Mouse (Mus musculus): ENCODE results near the gene Cntnap2. TPM values are rescaled to one million over a fixed set of nuclear protein-coding genes. Genes with fewer than 3 reads are reported as not detected.
A peak's percentile ranks its signal among the peaks of the same experiment; 100 is the strongest.

Gene Cntnap2
- polyA plus RNA-seq, 1 experiment from 2014 or later: 0.75 TPM

DNA sequence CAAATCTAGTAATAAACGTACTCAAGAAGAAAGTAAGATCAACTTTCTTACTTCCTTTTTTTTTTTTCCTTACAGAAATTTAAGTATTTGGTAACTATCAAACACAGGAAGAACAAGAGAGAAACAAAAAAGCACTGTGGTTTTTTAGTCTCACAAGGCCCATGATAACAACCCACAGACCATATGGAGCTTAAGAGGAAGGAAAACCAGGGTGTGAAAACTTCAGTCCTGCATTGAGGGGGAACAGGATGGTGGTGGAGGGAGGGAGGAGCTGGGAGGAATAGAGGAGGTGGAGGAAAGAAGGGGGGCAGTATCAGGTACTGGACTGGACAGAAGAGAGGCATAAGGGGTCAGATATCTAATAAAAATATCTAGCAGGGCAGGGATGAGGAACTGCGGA lies 212.4 kb downstream of the Cntnap2 start:
- 91% methylated on average over 2 of the region's 2 CpGs for WGBS
- no peak for ATAC-seq (ENCODE audit: insufficient number of reproducible peaks, low FRiP score, low TSS enrichment, low read depth)

DNA sequence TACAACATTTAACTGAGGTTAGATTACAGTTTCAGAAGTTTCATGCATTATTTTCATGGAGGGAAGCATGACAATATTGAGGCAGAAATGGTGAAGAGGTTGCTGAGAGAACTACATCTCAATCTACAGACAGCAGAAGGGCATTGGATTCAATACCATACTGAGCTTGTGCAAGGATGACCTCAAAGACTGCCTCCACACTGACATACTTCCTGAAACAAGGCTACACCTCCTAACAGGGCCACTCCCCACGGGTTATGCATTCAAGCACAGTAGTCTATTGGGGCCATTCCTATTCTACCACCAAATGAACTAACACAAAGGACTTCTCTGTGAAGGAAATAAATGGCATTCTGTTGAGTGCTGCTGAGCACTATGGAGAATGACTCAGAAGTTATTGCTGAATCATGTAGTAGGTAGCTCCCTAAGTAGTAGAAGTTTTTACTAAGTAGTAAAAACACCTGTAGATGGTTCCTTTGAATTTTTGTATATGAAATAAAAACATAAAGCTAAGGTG lies 214.2 kb downstream of the Cntnap2 start:
- Histone ChIP-seq H3K4me3 (ENCODE audit: low read depth, low read length) (no peak overlapping the region), H3K36me3 (ENCODE audit: control insufficient read depth, insufficient read depth, low read length) (no peaks in the 10 kb centered on the region), H3K4me1 (ENCODE audit: control insufficient read depth, insufficient read depth, low read length) (no peaks in the 10 kb centered on the region), H3K27ac (replicated peaks; ENCODE audit: low read depth, low read length) (no peak overlapping the region), H3K4me2 (ENCODE audit: low read depth, severe bottlenecking) (no peak overlapping the region), H3K9me3 (ENCODE audit: control insufficient read depth, low read length) (no peaks in the 10 kb centered on the region), H3K9ac (ENCODE audit: low read length) (no peak overlapping the region), H3K27me3 (ENCODE audit: control insufficient read depth, insufficient read depth, low read length) (no peaks in the 10 kb centered on the region)
- DNase-seq (ENCODE audit: low spot score) (no peak), ATAC-seq (ENCODE audit: insufficient number of reproducible peaks, low FRiP score, low TSS enrichment, low read depth) (no peak)
- 60% methylated on average over 1 of the region's 1 CpGs for WGBS

More for the DNA sequence above, 212.4 kb downstream of the Cntnap2 start:
- Histone ChIP-seq H3K4me2 (ENCODE audit: low read depth, severe bottlenecking) (no peak overlapping the region), H3K4me3 (ENCODE audit: low read depth, low read length) (no peak overlapping the region), H3K27me3 (ENCODE audit: control insufficient read depth, insufficient read depth, low read length) (no peaks in the 10 kb centered on the region), H3K9me3 (ENCODE audit: control insufficient read depth, low read length) (no peaks in the 10 kb centered on the region), H3K27ac (replicated peaks; ENCODE audit: low read depth, low read length) (no peak overlapping the region), H3K4me1 (ENCODE audit: control insufficient read depth, insufficient read depth, low read length) (no peaks in the 10 kb centered on the region), H3K9ac (ENCODE audit: low read length) (no peak overlapping the region), H3K36me3 (ENCODE audit: control insufficient read depth, insufficient read depth, low read length) (no peaks in the 10 kb centered on the region)
- DNase-seq (ENCODE audit: low spot score): no peak

DNA sequence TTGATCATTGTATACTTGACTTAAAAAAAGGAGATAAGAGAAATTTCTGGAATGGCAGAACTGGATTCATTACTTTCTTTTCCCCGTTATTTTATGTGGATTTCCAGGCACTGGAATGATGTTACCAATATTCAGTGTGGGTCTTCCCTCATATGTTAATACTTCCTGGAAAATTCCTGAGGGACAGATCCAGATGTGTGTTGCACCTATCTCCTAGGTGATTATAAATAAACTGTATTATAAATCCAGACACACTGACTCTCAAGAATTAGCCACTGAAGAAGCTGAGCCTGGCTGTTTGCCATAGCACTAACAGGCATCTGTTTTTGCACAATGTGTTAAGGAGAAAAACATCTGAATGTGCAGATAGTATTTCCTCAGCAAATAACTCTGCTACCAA lies 231.0 kb downstream of the Cntnap2 start:
- H3K4me2 ChIP-seq (ENCODE audit: low read depth, severe bottlenecking): no peak overlapping the region
- no peaks in the 10 kb centered on the region for H3K4me1 ChIP-seq (ENCODE audit: control insufficient read depth, insufficient read depth, low read length)
- WGBS: 83% methylated on average over 1 of the region's 1 CpGs
- H3K9ac ChIP-seq (ENCODE audit: low read length): no peak overlapping the region
- no peaks in the 10 kb centered on the region for H3K27me3 ChIP-seq (ENCODE audit: control insufficient read depth, insufficient read depth, low read length)
- no peak for DNase-seq (ENCODE audit: low spot score)
- H3K36me3 ChIP-seq (ENCODE audit: control insufficient read depth, insufficient read depth, low read length): no peaks in the 10 kb centered on the region
- H3K9me3 ChIP-seq (ENCODE audit: control insufficient read depth, low read length): no peaks in the 10 kb centered on the region
- H3K4me3 ChIP-seq (ENCODE audit: low read depth, low read length): no peak overlapping the region
- ATAC-seq (ENCODE audit: insufficient number of reproducible peaks, low FRiP score, low TSS enrichment, low read depth): no peak
- H3K27ac ChIP-seq (replicated peaks; ENCODE audit: low read depth, low read length): no peak overlapping the region

DNA sequence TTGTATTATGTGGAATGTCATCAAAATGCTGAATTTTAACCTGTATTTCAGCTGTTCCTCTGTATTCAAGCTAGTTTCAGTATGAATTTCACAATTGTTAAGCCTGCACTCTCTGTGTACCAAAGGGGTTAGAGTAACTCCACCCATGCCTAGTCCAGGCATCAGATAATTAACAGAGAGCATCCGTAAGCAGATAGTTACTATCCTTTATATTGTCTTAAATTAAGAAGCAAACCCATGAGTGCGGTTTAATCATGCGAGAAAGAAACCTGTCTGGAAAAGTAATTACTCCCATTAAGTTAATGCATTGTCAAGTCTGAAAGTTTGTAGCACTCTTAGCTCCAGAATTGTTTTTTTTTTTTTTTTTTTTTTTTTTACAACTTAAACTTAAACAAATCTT lies 258.3 kb downstream of the Cntnap2 start:
- Histone ChIP-seq H3K36me3 (ENCODE audit: control insufficient read depth, insufficient read depth, low read length) (no peaks in the 10 kb centered on the region), H3K9me3 (ENCODE audit: control insufficient read depth, low read length) (no peaks in the 10 kb centered on the region), H3K4me2 (ENCODE audit: low read depth, severe bottlenecking) (no peak overlapping the region), H3K27me3 (ENCODE audit: control insufficient read depth, insufficient read depth, low read length) (no peaks in the 10 kb centered on the region), H3K9ac (ENCODE audit: low read length) (no peak overlapping the region), H3K27ac (replicated peaks; ENCODE audit: low read depth, low read length) (no peak overlapping the region), H3K4me3 (ENCODE audit: low read depth, low read length) (no peak overlapping the region), H3K4me1 (ENCODE audit: control insufficient read depth, insufficient read depth, low read length) (no peaks in the 10 kb centered on the region)
- 83% methylated on average over 3 of the region's 3 CpGs for WGBS
- ATAC-seq (ENCODE audit: insufficient number of reproducible peaks, low FRiP score, low TSS enrichment, low read depth): no peak
- DNase-seq (ENCODE audit: low spot score): no peak

DNA sequence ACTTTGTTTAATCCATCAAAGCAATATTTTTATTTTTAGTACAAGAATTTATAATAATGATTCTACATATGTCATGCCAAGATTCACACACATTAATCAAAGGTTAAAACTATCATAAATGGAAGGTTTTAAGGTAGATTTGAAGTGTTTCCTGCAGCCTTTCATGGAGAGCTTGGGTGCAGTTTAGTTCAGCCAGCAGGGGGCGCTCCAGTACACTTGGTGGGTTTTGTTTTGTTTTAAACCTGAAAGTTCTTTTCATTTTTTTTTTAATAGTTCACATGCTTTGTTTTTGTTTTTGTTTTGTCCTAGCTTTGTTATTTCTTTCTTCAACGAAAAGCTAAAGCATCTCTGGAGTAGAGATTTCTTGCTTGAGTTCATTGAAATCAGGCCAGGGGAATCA lies 264.3 kb downstream of the Cntnap2 start:
- 3% methylated on average over 2 of the region's 2 CpGs for WGBS
- DNase-seq (ENCODE audit: low spot score): peak; percentile 74

DNA sequence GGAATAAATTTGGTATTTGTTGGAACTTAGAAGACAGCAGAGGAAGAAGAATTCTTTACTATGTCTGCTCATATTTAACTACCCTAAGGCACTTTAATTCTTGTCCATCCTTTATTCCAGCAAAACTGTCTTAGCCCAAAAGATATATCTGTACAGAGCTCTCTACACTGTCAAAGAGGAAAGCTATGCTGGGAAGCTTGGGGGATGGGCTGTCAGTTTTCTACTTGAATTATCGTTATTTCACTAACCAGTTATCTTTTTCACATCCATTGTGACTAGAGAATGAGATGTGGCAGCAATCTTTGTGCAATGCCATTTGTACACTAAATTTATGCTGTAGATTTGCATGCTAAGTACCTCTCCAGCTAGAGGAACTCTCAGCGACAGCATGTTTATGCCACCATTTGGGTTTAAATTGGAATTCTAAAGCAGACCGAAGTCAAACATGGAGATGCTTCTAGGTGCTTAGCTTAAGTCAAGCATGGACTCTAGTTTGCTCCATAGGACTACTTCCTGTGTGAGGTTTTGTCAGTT lies 268.9 kb downstream of the Cntnap2 start:
- H3K4me1 ChIP-seq (ENCODE audit: control insufficient read depth, insufficient read depth, low read length): no peaks in the 10 kb centered on the region
- no peak overlapping the region for H3K9ac ChIP-seq (ENCODE audit: low read length)
- H3K9me3 ChIP-seq (ENCODE audit: control insufficient read depth, low read length): no peaks in the 10 kb centered on the region
- 88% methylated on average over 3 of the region's 3 CpGs for WGBS
- no peaks in the 10 kb centered on the region for H3K36me3 ChIP-seq (ENCODE audit: control insufficient read depth, insufficient read depth, low read length)
- H3K27me3 ChIP-seq (ENCODE audit: control insufficient read depth, insufficient read depth, low read length): no peaks in the 10 kb centered on the region
- no peak for DNase-seq (ENCODE audit: low spot score)
- no peak for ATAC-seq (ENCODE audit: insufficient number of reproducible peaks, low FRiP score, low TSS enrichment, low read depth)
- H3K4me2 ChIP-seq (ENCODE audit: low read depth, severe bottlenecking): no peak overlapping the region
- H3K4me3 ChIP-seq (ENCODE audit: low read depth, low read length): no peak overlapping the region
- H3K27ac ChIP-seq (replicated peaks; ENCODE audit: low read depth, low read length): no peak overlapping the region

More for the DNA sequence above, 264.3 kb downstream of the Cntnap2 start:
- H3K4me1 ChIP-seq (ENCODE audit: control insufficient read depth, insufficient read depth, low read length): no peaks in the 10 kb centered on the region
- no peak overlapping the region for H3K4me3 ChIP-seq (ENCODE audit: low read depth, low read length)
- no peak overlapping the region for H3K4me2 ChIP-seq (ENCODE audit: low read depth, severe bottlenecking)
- H3K27ac ChIP-seq (replicated peaks; ENCODE audit: low read depth, low read length): no peak overlapping the region
- no peak overlapping the region for H3K9ac ChIP-seq (ENCODE audit: low read length)
- no peak for ATAC-seq (ENCODE audit: insufficient number of reproducible peaks, low FRiP score, low TSS enrichment, low read depth)
- H3K27me3 ChIP-seq (ENCODE audit: control insufficient read depth, insufficient read depth, low read length): no peaks in the 10 kb centered on the region
- no peaks in the 10 kb centered on the region for H3K36me3 ChIP-seq (ENCODE audit: control insufficient read depth, insufficient read depth, low read length)
- H3K9me3 ChIP-seq (ENCODE audit: control insufficient read depth, low read length): no peaks in the 10 kb centered on the region

DNA sequence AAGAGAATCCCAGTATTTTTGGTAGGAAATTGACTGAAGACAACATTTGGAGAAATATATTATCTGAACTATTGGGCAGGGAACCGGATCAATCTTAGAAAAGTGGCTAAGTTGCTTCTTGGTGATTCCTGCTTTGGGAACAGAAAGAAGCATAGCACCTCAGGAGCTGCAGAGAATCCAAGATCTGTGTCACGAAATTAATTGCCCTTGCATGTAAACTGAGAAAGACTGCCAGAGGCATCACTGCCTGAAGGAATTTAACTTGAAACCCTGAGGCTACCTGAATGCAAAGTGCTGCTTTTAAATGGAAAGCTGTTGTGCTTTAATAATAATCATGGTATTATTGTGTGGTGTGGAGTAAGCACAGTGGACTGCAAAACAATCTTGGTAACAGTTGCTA lies 286.2 kb downstream of the Cntnap2 start:
- Histone ChIP-seq H3K9ac (ENCODE audit: low read length) (no peak overlapping the region), H3K4me3 (ENCODE audit: low read depth, low read length) (no peak overlapping the region), H3K27ac (replicated peaks; ENCODE audit: low read depth, low read length) (no peak overlapping the region), H3K4me1 (ENCODE audit: control insufficient read depth, insufficient read depth, low read length) (no peaks in the 10 kb centered on the region), H3K4me2 (ENCODE audit: low read depth, severe bottlenecking) (no peak overlapping the region), H3K9me3 (ENCODE audit: control insufficient read depth, low read length) (no peaks in the 10 kb centered on the region), H3K27me3 (ENCODE audit: control insufficient read depth, insufficient read depth, low read length) (no peaks in the 10 kb centered on the region), H3K36me3 (ENCODE audit: control insufficient read depth, insufficient read depth, low read length) (no peaks in the 10 kb centered on the region)
- ATAC-seq (ENCODE audit: insufficient number of reproducible peaks, low FRiP score, low TSS enrichment, low read depth): no peak
- 70% methylated on average over 2 of the region's 2 CpGs for WGBS
- DNase-seq (ENCODE audit: low spot score): no peak

DNA sequence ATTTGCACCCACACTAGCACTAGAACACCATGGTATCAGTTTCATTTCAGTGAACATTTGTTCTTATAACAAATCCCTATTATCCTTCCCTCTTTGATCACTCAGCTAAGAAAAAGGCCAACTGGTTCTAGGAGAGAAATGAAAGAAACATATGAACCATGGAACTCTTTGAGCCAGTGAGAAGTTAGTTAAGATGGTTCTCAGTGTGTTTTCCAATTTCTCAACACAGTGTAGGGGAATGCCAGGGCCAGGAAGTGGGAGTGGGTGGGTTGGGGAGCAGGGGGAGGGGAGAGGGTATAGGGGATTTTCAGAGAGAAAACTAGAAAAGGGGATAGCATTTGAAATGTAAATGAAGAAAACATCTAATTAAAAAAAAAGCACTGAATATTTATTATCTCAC lies 286.8 kb downstream of the Cntnap2 start:
- H3K36me3 ChIP-seq (ENCODE audit: control insufficient read depth, insufficient read depth, low read length): no peaks in the 10 kb centered on the region
- ATAC-seq (ENCODE audit: insufficient number of reproducible peaks, low FRiP score, low TSS enrichment, low read depth): no peak
- no peak overlapping the region for H3K4me2 ChIP-seq (ENCODE audit: low read depth, severe bottlenecking)
- no peak for DNase-seq (ENCODE audit: low spot score)
- no peak overlapping the region for H3K9ac ChIP-seq (ENCODE audit: low read length)
- no peak overlapping the region for H3K4me3 ChIP-seq (ENCODE audit: low read depth, low read length)
- no peaks in the 10 kb centered on the region for H3K4me1 ChIP-seq (ENCODE audit: control insufficient read depth, insufficient read depth, low read length)
- no peak overlapping the region for H3K27ac ChIP-seq (replicated peaks; ENCODE audit: low read depth, low read length)
- H3K27me3 ChIP-seq (ENCODE audit: control insufficient read depth, insufficient read depth, low read length): no peaks in the 10 kb centered on the region
- H3K9me3 ChIP-seq (ENCODE audit: control insufficient read depth, low read length): no peaks in the 10 kb centered on the region

DNA sequence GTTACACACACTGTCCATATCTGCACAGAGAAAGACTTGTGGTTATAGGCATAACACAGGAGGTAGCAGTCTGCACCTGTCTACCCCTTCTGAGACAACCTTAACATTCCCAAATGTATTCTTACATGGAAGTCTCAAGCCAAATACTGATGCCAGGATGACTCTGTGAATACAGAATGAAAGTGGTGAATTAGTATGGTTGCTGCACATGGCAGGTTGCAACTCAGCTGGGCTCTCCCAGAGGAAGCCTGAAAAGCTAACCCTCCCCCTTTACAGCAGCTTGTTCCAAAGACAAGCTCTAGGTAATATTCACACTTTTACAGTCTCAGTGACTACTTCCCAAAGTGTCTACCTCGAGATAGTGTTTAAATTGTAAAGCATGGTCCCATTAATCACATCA lies 307.3 kb downstream of the Cntnap2 start:
- no peak for DNase-seq (ENCODE audit: low spot score)
- Histone ChIP-seq H3K27ac (replicated peaks; ENCODE audit: low read depth, low read length) (no peak overlapping the region), H3K9ac (ENCODE audit: low read length) (no peak overlapping the region), H3K4me2 (ENCODE audit: low read depth, severe bottlenecking) (no peak overlapping the region), H3K36me3 (ENCODE audit: control insufficient read depth, insufficient read depth, low read length) (no peaks in the 10 kb centered on the region), H3K4me1 (ENCODE audit: control insufficient read depth, insufficient read depth, low read length) (no peaks in the 10 kb centered on the region), H3K9me3 (ENCODE audit: control insufficient read depth, low read length) (no peaks in the 10 kb centered on the region), H3K4me3 (ENCODE audit: low read depth, low read length) (no peak overlapping the region), H3K27me3 (ENCODE audit: control insufficient read depth, insufficient read depth, low read length) (no peaks in the 10 kb centered on the region)
- 11% methylated on average over 1 of the region's 1 CpGs for WGBS
- no peak for ATAC-seq (ENCODE audit: insufficient number of reproducible peaks, low FRiP score, low TSS enrichment, low read depth)
